Mouse (Mus musculus) heart, postnatal 25 days (tissue): ENCODE data around the gene Foxp1. TPM values are rescaled to one million over a fixed set of nuclear protein-coding genes. Genes with fewer than 3 reads are reported as not detected.
A peak's percentile ranks its signal among the peaks of the same experiment; 100 is the strongest.

Experiments used
- DNase-seq: peaks from one replicate; pipeline ENCODE4 v3.0.0; 2022; ENCODE audit warnings: low spot score
- intact Hi-C: fragments of 180-260 bp; cut with DNase I; formaldehyde crosslinking; loops from one replicate; pipeline ENCODE4 v1.15.1; 2025
- total RNA-seq, 2 experiments: library from RNA; stranded (reverse); gene quantifications; 2 replicates each; pipeline ENCODE4 v1.2.3; 2021

The Foxp1 gene
- total RNA-seq, 2 experiments from 2014 or later = 33.6 to 35.3 TPM

GRCm38 (mm10) chr6:99521641-99522358, 721 bp downstream of the Foxp1 start:
- intact Hi-C loops = loop anchor here (2.0 to 10.0 kb wide), 6 partner anchors 35 to 547 kb away; no protein-coding TSS in a partner anchor
- DNase-seq = peak; percentile 21

GRCm38 (mm10) chr6:99521038-99521640, 1.4 kb downstream of the Foxp1 start:
- intact Hi-C loops = loop anchor here (5.0 to 10.0 kb wide), 4 partner anchors 134 to 546 kb away; no protein-coding TSS in a partner anchor
- DNase-seq = peak; percentile 54

GRCm38 (mm10) chr6:99520676-99521037, 1.9 kb downstream of the Foxp1 start:
- no peak for DNase-seq

GRCm38 (mm10) chr6:99519806-99520675, 2.5 kb downstream of the Foxp1 start:
- peak; percentile 5 for DNase-seq
- intact Hi-C loops = loop anchor here (5.0 to 10.0 kb wide), 4 partner anchors 133 to 545 kb away; no protein-coding TSS in a partner anchor

More at GRCm38 (mm10) chr6:99520676-99521037, 1.9 kb downstream of the Foxp1 start:
- intact Hi-C loops = loop anchor here (5.0 to 10.0 kb wide), 4 partner anchors 133 to 546 kb away; no protein-coding TSS in a partner anchor

- intact Hi-C loops = no loop called here
- no peak for DNase-seq
These were observed 3.5 kb downstream of the Foxp1 start for GRCm38 (mm10) chr6:99519052-99519451.

GRCm38 (mm10) chr6:99515667-99516199, 6.8 kb downstream of the Foxp1 start:
- no peak for DNase-seq
- intact Hi-C loops = no loop called here

GRCm38 (mm10) chr6:99511862-99512261, 10.7 kb downstream of the Foxp1 start:
- DNase-seq = no peak
- intact Hi-C loops = no loop called here

- intact Hi-C loops = no loop called here
- DNase-seq = no peak
These were observed 13.3 kb downstream of the Foxp1 start for GRCm38 (mm10) chr6:99509189-99509592.

GRCm38 (mm10) chr6:99506816-99507215, 15.7 kb downstream of the Foxp1 start:
- intact Hi-C loops = no loop called here
- DNase-seq = no peak

GRCm38 (mm10) chr6:99503741-99504140, 18.8 kb downstream of the Foxp1 start:
- DNase-seq = no peak
- intact Hi-C loops = no loop called here

- DNase-seq = no peak
- intact Hi-C loops = no loop called here
These were observed 19.8 kb downstream of the Foxp1 start for GRCm38 (mm10) chr6:99502727-99503126.

GRCm38 (mm10) chr6:99502314-99502713, 20.2 kb downstream of the Foxp1 start:
- no peak for DNase-seq
- intact Hi-C loops = no loop called here

GRCm38 (mm10) chr6:99500570-99501270, 21.8 kb downstream of the Foxp1 start:
- intact Hi-C loops = no loop called here
- no peak for DNase-seq

GRCm38 (mm10) chr6:99498082-99498481, 24.4 kb downstream of the Foxp1 start:
- DNase-seq = no peak
- intact Hi-C loops = no loop called here

GRCm38 (mm10) chr6:99496114-99496513, 26.4 kb downstream of the Foxp1 start:
- no peak for DNase-seq
- intact Hi-C loops = no loop called here

GRCm38 (mm10) chr6:99492937-99493336, 29.6 kb downstream of the Foxp1 start:
- intact Hi-C loops = loop anchor here (5.0 kb wide), 1 partner anchor 41 kb away; no protein-coding TSS in a partner anchor
- no peak for DNase-seq

- intact Hi-C loops = loop anchor here (5.0 kb wide), 1 partner anchor 40 kb away; no protein-coding TSS in a partner anchor
- DNase-seq = no peak
These were observed 30.5 kb downstream of the Foxp1 start for GRCm38 (mm10) chr6:99491979-99492544.

GRCm38 (mm10) chr6:99491146-99491545, 31.4 kb downstream of the Foxp1 start:
- no peak for DNase-seq

More at GRCm38 (mm10) chr6:99491146-99491545, 31.4 kb downstream of the Foxp1 start:
- intact Hi-C loops = loop anchor here (5.0 kb wide), 1 partner anchor 39 kb away; no protein-coding TSS in a partner anchor
